Mouse (Mus musculus): Measurements from ENCODE around the gene Ulk4. TPM values are rescaled to one million over a fixed set of nuclear protein-coding genes. Genes with fewer than 3 reads are reported as not detected.

Ulk4 gene
- total RNA-seq, 1 experiment from 2014 or later: 4.0 TPM

- no peak for ATAC-seq (ENCODE audit: extremely low read depth, insufficient number of reproducible peaks, low FRiP score, poor library complexity, severe bottlenecking)
Measured at GRCm38 (mm10) chr9:121076291-121076690, 200.7 kb downstream of the Ulk4 start.

GRCm38 (mm10) chr9:121075246-121075645 lies 201.8 kb downstream of the Ulk4 start:
- no peak for ATAC-seq (ENCODE audit: extremely low read depth, insufficient number of reproducible peaks, low FRiP score, poor library complexity, severe bottlenecking)

DNA sequence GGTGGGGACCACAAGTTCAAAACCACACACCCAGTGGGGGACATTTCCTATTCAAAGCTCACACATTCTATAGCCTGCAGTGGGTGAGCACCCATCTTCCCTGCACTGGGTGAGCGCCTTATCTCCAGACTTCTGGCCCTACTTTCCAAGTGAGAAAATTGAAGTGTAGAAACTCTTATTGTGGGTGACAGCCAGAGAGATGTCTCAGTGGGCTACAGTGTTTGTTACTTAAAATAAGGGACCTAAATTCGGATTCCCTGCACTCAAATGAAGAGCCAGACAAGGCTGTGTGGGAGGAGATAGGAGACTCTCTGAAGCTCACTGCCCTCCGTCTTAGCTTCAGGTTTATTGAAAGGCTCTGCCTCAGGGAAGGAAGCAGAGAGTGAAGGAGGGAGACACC lies 202.3 kb downstream of the Ulk4 start:
- ATAC-seq (ENCODE audit: extremely low read depth, insufficient number of reproducible peaks, low FRiP score, poor library complexity, severe bottlenecking): no peak

- no peak for ATAC-seq (ENCODE audit: extremely low read depth, insufficient number of reproducible peaks, low FRiP score, poor library complexity, severe bottlenecking)
Measured at GRCm38 (mm10) chr9:121072127-121072757, 204.8 kb downstream of the Ulk4 start.

DNA sequence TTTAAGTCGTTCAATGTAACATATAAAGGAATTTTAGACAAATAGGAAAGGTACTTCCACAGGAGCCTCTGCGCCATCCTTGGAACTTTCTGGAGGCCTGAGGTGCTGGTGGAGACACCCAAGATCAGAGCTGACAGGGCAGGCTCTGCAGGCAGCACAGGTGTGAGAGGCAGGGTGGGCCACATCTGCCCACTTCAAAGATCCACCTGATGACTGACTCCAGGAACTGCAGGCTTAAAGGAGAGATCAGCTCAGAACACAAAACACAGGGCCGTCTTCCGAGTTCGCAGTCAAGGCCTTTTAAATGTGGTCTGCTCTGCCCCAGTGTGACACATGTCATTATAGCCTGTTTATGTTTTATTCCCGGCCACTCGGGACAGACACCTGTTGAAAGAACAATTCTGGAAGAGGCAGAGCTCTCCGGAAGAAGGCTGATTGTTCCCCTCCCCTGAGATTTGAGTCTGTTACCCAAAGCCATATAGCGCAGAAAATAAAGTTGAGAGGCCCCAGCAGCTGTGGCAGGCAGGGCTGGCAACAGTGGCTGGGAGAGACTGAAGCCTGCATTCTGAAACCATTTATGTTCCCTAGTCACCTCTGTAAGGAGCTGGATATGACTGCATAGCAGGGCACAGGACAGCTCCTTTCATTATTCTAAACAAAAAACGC lies 205.4 kb downstream of the Ulk4 start:
- no peak for ATAC-seq (ENCODE audit: extremely low read depth, insufficient number of reproducible peaks, low FRiP score, poor library complexity, severe bottlenecking)

DNA sequence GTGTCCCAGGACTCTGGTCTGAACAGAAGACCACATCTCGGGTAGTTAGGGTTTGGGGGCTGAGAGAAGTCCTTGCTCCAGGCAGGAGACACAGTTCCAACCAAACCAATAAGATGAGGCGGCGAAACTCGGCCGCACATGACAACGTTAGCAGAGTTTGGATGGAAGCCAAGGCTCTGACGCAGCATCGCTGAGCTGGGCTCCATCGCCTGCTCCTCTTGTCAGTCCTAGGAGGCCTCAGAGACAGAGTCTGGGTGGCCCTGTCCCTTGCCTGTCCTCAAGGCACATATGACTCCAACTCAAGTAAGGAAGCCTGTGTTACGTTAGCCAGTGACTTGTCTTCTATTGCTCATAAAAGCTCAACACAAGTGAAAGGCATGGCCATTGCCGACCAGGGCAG lies 205.9 kb downstream of the Ulk4 start:
- ATAC-seq (ENCODE audit: extremely low read depth, insufficient number of reproducible peaks, low FRiP score, poor library complexity, severe bottlenecking): no peak

DNA sequence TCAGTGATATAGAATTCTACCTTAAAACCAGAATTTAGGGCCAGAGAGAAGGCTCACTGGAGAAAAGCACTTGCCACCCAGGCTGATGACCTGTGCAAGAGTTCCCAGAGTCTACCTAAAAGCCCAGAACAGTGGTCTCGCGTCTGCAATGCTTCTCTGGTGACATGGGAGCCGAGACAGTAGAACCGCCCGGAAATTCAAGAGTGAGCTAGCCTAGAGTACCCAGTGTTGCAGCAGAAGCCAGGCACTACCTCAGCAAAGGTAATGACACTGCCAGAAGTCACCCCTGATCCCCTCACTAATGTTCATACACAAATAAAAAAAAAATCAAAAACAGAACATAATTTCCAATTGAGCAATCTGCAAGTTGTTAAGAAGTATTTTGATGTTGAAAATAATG lies 208.9 kb downstream of the Ulk4 start:
- no peak for ATAC-seq (ENCODE audit: extremely low read depth, insufficient number of reproducible peaks, low FRiP score, poor library complexity, severe bottlenecking)

DNA sequence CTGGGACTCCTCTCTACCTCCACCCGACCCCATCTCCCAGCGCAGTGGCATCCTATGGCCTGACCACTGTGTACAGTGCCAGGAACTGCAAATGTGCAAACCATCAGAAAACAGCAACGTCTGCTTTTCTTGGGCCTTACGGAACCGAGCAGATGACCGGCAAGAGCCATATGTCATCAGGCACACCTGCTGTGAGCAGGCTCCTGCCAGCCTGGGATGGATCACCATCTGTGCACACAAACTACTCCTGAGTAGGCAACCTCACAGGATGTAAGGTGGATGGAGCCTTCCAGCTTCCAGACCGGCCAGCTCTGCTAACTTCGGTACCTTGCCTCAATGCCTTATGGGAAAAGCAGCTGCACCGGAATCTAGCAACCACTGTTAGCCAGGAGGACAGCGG lies 210.0 kb downstream of the Ulk4 start:
- ATAC-seq (ENCODE audit: extremely low read depth, insufficient number of reproducible peaks, low FRiP score, poor library complexity, severe bottlenecking): no peak

DNA sequence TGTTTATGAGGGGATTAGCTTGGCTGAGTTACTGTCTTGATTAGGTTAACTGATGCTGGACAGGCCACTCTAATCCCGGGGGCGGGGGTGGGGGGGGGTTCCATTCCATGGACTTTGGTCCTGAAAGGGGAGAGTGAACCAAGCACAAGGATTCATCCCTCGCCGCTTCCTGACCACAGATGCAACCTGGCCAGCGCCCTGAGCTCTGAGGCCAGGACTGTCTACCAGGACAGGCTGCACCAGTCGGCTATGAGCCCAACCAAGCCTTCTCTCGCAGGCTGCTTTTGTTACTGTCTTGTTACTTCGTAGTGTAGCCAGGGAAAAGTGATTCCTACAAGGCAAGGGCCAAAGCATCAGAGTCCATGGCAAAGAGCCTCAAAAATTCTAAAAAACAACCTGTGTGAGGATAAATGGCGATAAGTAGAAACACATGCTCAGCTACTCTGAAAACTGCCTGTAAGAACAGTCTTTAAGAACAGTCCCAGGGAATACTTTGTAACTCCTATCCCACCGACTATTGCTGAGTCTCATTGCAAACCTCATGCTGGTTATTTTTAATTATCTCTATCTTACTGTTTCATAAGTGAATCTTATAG lies 211.5 kb downstream of the Ulk4 start:
- no peak for ATAC-seq (ENCODE audit: extremely low read depth, insufficient number of reproducible peaks, low FRiP score, poor library complexity, severe bottlenecking)

GRCm38 (mm10) chr9:121064606-121065355 lies 212.2 kb downstream of the Ulk4 start:
- ATAC-seq (ENCODE audit: extremely low read depth, insufficient number of reproducible peaks, low FRiP score, poor library complexity, severe bottlenecking): no peak

- ATAC-seq (ENCODE audit: extremely low read depth, insufficient number of reproducible peaks, low FRiP score, poor library complexity, severe bottlenecking): no peak
Measured at GRCm38 (mm10) chr9:121062671-121063070, 214.3 kb downstream of the Ulk4 start.

- ATAC-seq (ENCODE audit: extremely low read depth, insufficient number of reproducible peaks, low FRiP score, poor library complexity, severe bottlenecking): no peak
Measured at GRCm38 (mm10) chr9:121061820-121062623, 215.0 kb downstream of the Ulk4 start.

DNA sequence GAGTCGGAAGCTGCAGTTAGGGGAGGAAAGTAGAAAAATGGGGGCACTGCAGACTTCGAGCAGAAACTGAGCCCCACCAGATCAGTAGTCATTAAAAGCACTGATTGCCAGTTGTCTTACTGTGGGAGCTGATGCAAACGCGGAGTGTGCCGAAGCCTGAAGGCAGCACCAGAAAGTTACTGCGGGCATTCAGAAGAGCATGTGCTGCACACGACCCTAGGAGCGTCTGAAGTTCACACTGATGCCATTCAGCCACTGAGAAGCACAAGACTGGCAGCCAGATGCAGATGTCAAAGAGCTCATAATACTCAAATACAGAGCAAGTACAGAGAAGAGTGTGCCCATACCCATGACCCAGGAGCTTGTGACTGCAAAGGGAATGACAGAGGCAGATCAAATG lies 216.7 kb downstream of the Ulk4 start:
- ATAC-seq (ENCODE audit: extremely low read depth, insufficient number of reproducible peaks, low FRiP score, poor library complexity, severe bottlenecking): no peak

GRCm38 (mm10) chr9:121059286-121059685 lies 217.7 kb downstream of the Ulk4 start:
- ATAC-seq (ENCODE audit: extremely low read depth, insufficient number of reproducible peaks, low FRiP score, poor library complexity, severe bottlenecking): no peak

- no peak for ATAC-seq (ENCODE audit: extremely low read depth, insufficient number of reproducible peaks, low FRiP score, poor library complexity, severe bottlenecking)
Measured at GRCm38 (mm10) chr9:121058538-121058937, 218.5 kb downstream of the Ulk4 start.

DNA sequence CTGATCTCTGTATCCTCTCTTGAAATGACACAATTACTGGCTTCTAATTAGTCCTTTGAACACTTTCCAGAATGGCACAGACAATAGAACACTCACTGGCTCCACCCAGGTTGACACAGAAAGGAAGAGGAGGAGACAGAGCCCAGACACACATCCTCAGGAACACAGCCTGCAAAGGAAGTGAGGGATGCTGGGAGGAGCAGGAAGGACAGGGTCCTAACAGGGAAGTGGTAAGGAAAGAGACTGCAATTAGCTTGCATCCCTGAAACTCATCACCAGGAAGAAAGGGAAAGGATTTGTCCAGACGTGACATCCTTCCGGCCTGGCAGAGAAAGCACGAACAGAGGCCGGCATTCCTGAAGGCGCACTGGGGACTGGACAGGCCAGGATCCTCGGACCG lies 218.9 kb downstream of the Ulk4 start:
- no peak for ATAC-seq (ENCODE audit: extremely low read depth, insufficient number of reproducible peaks, low FRiP score, poor library complexity, severe bottlenecking)

- no peak for ATAC-seq (ENCODE audit: extremely low read depth, insufficient number of reproducible peaks, low FRiP score, poor library complexity, severe bottlenecking)
Measured at GRCm38 (mm10) chr9:121057401-121057800, 219.6 kb downstream of the Ulk4 start.

- ATAC-seq (ENCODE audit: extremely low read depth, insufficient number of reproducible peaks, low FRiP score, poor library complexity, severe bottlenecking): no peak
Measured at GRCm38 (mm10) chr9:121056526-121056925, 220.5 kb downstream of the Ulk4 start.

DNA sequence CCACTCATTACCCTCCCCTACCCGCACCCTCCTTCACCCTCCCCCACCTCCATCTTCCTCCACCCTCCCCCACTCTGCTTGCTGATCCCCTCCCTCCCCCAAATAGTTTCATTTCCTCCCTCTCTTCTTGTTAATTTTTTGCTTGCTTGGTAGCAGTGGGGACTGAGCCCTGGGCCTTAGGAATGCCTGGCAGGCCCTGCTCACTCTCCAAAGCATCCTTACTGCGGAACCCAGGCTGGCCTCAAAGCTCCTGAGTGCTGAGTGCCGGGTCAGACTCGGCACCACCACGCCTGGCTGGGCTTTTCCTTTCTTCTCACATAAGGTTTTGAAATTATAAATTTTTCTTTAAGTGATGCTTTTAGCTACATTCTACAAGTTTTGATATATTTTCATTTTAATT lies 221.0 kb downstream of the Ulk4 start:
- no peak for ATAC-seq (ENCODE audit: extremely low read depth, insufficient number of reproducible peaks, low FRiP score, poor library complexity, severe bottlenecking)
